Mouse (Mus musculus): ENCODE measurements around the gene Vegfd. TPM values are rescaled to one million over a fixed set of nuclear protein-coding genes. Genes with fewer than 3 reads are reported as not detected.

The Vegfd gene
- polyA plus RNA-seq, 1 experiment: 1.1 TPM

GRCm38 (mm10) chrX:164441306-164441705 lies 68.1 kb downstream of the Vegfd start:
- H3K4me3 ChIP-seq (ENCODE audit: extremely low read depth, insufficient read depth, insufficient read length): no peak overlapping the region
- H3K27me3 ChIP-seq (ENCODE audit: control insufficient read depth, insufficient read depth, low read length): no peaks in the 10 kb centered on the region
- no peaks in the 10 kb centered on the region for H3K4me1 ChIP-seq (ENCODE audit: control insufficient read depth, insufficient read depth, insufficient read length)
- no peaks in the 10 kb centered on the region for H3K36me3 ChIP-seq (ENCODE audit: control insufficient read depth, insufficient read depth, low read length)
- 79% methylated on average over 3 of the region's 3 CpGs for WGBS
- DNase-seq (ENCODE audit: low read depth in 1 of 2, low spot score in 2 of 2): no peak
- TF ChIP-seq POLR2A (IDR thresholded peaks at IDR 0.05; ENCODE audit: low read depth, low read length): no peak
- TF ChIP-seq CTCF (IDR thresholded peaks at IDR 0.05; ENCODE audit: extremely low read depth, insufficient read depth, insufficient read length, insufficient replicate concordance): no peak
- no peak overlapping the region for H3K27ac ChIP-seq (ENCODE audit: insufficient read depth, low read length)

GRCm38 (mm10) chrX:164445601-164446000 lies 72.4 kb downstream of the Vegfd start:
- no peaks in the 10 kb centered on the region for H3K36me3 ChIP-seq (ENCODE audit: control insufficient read depth, insufficient read depth, low read length)
- H3K27ac ChIP-seq (ENCODE audit: insufficient read depth, low read length): no peak overlapping the region
- no peaks in the 10 kb centered on the region for H3K27me3 ChIP-seq (ENCODE audit: control insufficient read depth, insufficient read depth, low read length)
- TF ChIP-seq CTCF (IDR thresholded peaks at IDR 0.05; ENCODE audit: extremely low read depth, insufficient read depth, insufficient read length, insufficient replicate concordance): no peak
- no peak for TF ChIP-seq POLR2A (IDR thresholded peaks at IDR 0.05; ENCODE audit: low read depth, low read length)
- H3K4me3 ChIP-seq (ENCODE audit: extremely low read depth, insufficient read depth, insufficient read length): no peak overlapping the region
- no peaks in the 10 kb centered on the region for H3K4me1 ChIP-seq (ENCODE audit: control insufficient read depth, insufficient read depth, insufficient read length)
- no peak for DNase-seq (ENCODE audit: low read depth in 1 of 2, low spot score in 2 of 2)
- WGBS: 92% methylated on average over 12 of the region's 12 CpGs

GRCm38 (mm10) chrX:164446106-164446551 lies 73.0 kb downstream of the Vegfd start:
- DNase-seq (ENCODE audit: low read depth in 1 of 2, low spot score in 2 of 2): peak in 1 of 2 experiments; percentile 3
- 83% methylated on average over 10 of the region's 10 CpGs for WGBS
- TF ChIP-seq CTCF (IDR thresholded peaks at IDR 0.05; ENCODE audit: extremely low read depth, insufficient read depth, insufficient read length, insufficient replicate concordance) (no peak), POLR2A (IDR thresholded peaks at IDR 0.05; ENCODE audit: low read depth, low read length) (no peak)

GRCm38 (mm10) chrX:164446835-164447681 lies 73.9 kb downstream of the Vegfd start:
- Histone ChIP-seq H3K36me3 (ENCODE audit: control insufficient read depth, insufficient read depth, low read length) (no peaks in the 10 kb centered on the region), H3K4me3 (ENCODE audit: extremely low read depth, insufficient read depth, insufficient read length) (no peak overlapping the region), H3K4me1 (ENCODE audit: control insufficient read depth, insufficient read depth, insufficient read length) (no peaks in the 10 kb centered on the region), H3K27ac (ENCODE audit: insufficient read depth, low read length) (no peak overlapping the region), H3K27me3 (ENCODE audit: control insufficient read depth, insufficient read depth, low read length) (no peaks in the 10 kb centered on the region)
- 81% methylated on average over 9 of the region's 9 CpGs for WGBS
- TF ChIP-seq POLR2A (IDR thresholded peaks at IDR 0.05; ENCODE audit: low read depth, low read length) (no peak), CTCF (IDR thresholded peaks at IDR 0.05; ENCODE audit: extremely low read depth, insufficient read depth, insufficient read length, insufficient replicate concordance) (no peak)
- DNase-seq (ENCODE audit: low read depth in 1 of 2, low spot score in 2 of 2): no peak

More at GRCm38 (mm10) chrX:164446106-164446551, 73.0 kb downstream of the Vegfd start:
- no peaks in the 10 kb centered on the region for H3K36me3 ChIP-seq (ENCODE audit: control insufficient read depth, insufficient read depth, low read length)
- H3K27ac ChIP-seq (ENCODE audit: insufficient read depth, low read length): no peak overlapping the region
- no peak overlapping the region for H3K4me3 ChIP-seq (ENCODE audit: extremely low read depth, insufficient read depth, insufficient read length)
- H3K27me3 ChIP-seq (ENCODE audit: control insufficient read depth, insufficient read depth, low read length): no peaks in the 10 kb centered on the region
- H3K4me1 ChIP-seq (ENCODE audit: control insufficient read depth, insufficient read depth, insufficient read length): no peaks in the 10 kb centered on the region

- TF ChIP-seq CTCF (IDR thresholded peaks at IDR 0.05; ENCODE audit: extremely low read depth, insufficient read depth, insufficient read length, insufficient replicate concordance) (no peak), POLR2A (IDR thresholded peaks at IDR 0.05; ENCODE audit: low read depth, low read length) (no peak)
- no peak overlapping the region for H3K27ac ChIP-seq (ENCODE audit: insufficient read depth, low read length)
- no peaks in the 10 kb centered on the region for H3K36me3 ChIP-seq (ENCODE audit: control insufficient read depth, insufficient read depth, low read length)
- H3K4me1 ChIP-seq (ENCODE audit: control insufficient read depth, insufficient read depth, insufficient read length): no peaks in the 10 kb centered on the region
- no peak overlapping the region for H3K4me3 ChIP-seq (ENCODE audit: extremely low read depth, insufficient read depth, insufficient read length)
- WGBS: 77% methylated on average over 2 of the region's 2 CpGs
- H3K27me3 ChIP-seq (ENCODE audit: control insufficient read depth, insufficient read depth, low read length): no peaks in the 10 kb centered on the region
- no peak for DNase-seq (ENCODE audit: low read depth in 1 of 2, low spot score in 2 of 2)
Measured at GRCm38 (mm10) chrX:164447682-164448071, 74.5 kb downstream of the Vegfd start.

GRCm38 (mm10) chrX:164449201-164449600 lies 76.0 kb downstream of the Vegfd start:
- Histone ChIP-seq H3K36me3 (ENCODE audit: control insufficient read depth, insufficient read depth, low read length) (no peaks in the 10 kb centered on the region), H3K4me1 (ENCODE audit: control insufficient read depth, insufficient read depth, insufficient read length) (no peaks in the 10 kb centered on the region), H3K27ac (ENCODE audit: insufficient read depth, low read length) (no peak overlapping the region), H3K27me3 (ENCODE audit: control insufficient read depth, insufficient read depth, low read length) (no peaks in the 10 kb centered on the region), H3K4me3 (ENCODE audit: extremely low read depth, insufficient read depth, insufficient read length) (no peak overlapping the region)
- DNase-seq (ENCODE audit: low read depth in 1 of 2, low spot score in 2 of 2): no peak
- TF ChIP-seq CTCF (IDR thresholded peaks at IDR 0.05; ENCODE audit: extremely low read depth, insufficient read depth, insufficient read length, insufficient replicate concordance) (0 out of 2 replicates have a peak, but pooled peaks have one; percentile 6), POLR2A (IDR thresholded peaks at IDR 0.05; ENCODE audit: low read depth, low read length) (no peak)
- WGBS: 18% methylated on average over 3 of the region's 3 CpGs

Other genes starting within 250 kb of the Vegfd start
- gene Ace2, start 234.0 kb upstream of the Vegfd start, polyA plus RNA-seq (2012; rRNA removed): not detected in 2 replicates
- 0.09 TPM in 2 replicates for gene Bmx, start 115.2 kb upstream of the Vegfd start, polyA plus RNA-seq (2012; rRNA removed)
- gene Pir, start 104.0 kb upstream of the Vegfd start, polyA plus RNA-seq (2012; rRNA removed): 0.97 and 0.99 TPM in 2 replicates
- 1.8 and 2.2 TPM in 2 replicates for gene Piga, start 46.4 kb downstream of the Vegfd start, polyA plus RNA-seq (2012; rRNA removed)
- 0.07 TPM in 1 of 2 replicates, not detected in the other for gene Asb11, start 63.6 kb downstream of the Vegfd start, polyA plus RNA-seq (2012; rRNA removed)
- gene Asb9, start 132.9 kb downstream of the Vegfd start, polyA plus RNA-seq (2012; rRNA removed): not detected in 2 replicates

All from spleen, adult 2 months (tissue).